Mouse (Mus musculus): ENCODE data around the gene Cyb561.

- no peak for TF ChIP-seq POLR2A (IDR thresholded peaks at IDR 0.05; ENCODE audit: borderline replicate concordance, extremely low read depth, insufficient read depth, insufficient read length, poor library complexity, severe bottlenecking)
- no peak for TF ChIP-seq CTCF (IDR thresholded peaks at IDR 0.05; ENCODE audit: borderline replicate concordance, extremely low read depth, insufficient read depth, insufficient read length)
Observed at GRCm38 (mm10) chr11:105907381-105907780, 45.8 kb downstream of the Cyb561 start.

Measured in brain, embryonic 14.5 days (tissue).